Mouse (Mus musculus): Measurements from ENCODE around the gene Areg. TPM values are rescaled to one million over a fixed set of nuclear protein-coding genes. Genes with fewer than 3 reads are reported as not detected.

Gene Areg
- polyA plus RNA-seq (2015; fragmentation: Nextera tagmentation; extraction: Ambion mirVana), result 14.2 and 16.1 TPM in 2 replicates

DNA sequence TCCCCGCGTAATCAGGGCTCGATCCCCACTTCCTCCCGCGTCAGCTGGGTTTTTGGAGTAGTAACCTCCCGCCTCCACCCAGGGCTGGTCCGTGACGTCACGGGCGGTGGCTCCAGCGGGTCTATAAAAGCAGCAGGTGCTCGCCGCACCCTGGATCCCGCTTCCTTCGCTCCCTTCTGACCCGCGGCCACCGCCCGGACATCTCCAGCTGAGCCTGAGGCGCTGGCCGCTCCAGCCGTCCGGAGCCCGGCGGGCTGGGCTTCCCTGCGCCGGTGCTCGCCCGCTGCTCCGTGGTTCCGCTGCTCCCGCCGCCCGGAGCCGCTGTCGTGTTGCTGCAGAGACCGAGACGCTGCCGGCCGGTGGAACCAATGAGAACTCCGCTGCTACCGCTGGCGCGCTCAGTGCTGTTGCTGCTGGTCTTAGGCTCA is at the start of gene Areg:
Gene Areg, plus strand, starts transcription at position 154 of the 428 bp plus-strand sequence.
- H3K9ac ChIP-seq (ENCODE audit: low read length), result peak within 1 kb of the TSS; percentile 57
- WGBS, result under 1% methylated on average over 44 of the region's 44 CpGs
- ATAC-seq (ENCODE audit: low read depth), result peak; percentile 85

GRCm38 (mm10) chr5:91090301-91090700 is 49.1 kb upstream of the Areg start:
- Histone ChIP-seq H3K36me3 (ENCODE audit: control insufficient read depth, insufficient read depth, low read length) (no peaks in the 10 kb centered on the region), H3K4me2 (ENCODE audit: low read depth, low read length) (no peak overlapping the region), H3K27me3 (ENCODE audit: control insufficient read depth, insufficient read depth, low read depth, low read length) (no peaks in the 10 kb centered on the region), H3K4me3 (ENCODE audit: low read length) (no peak overlapping the region), H3K27ac (ENCODE audit: low read length) (no peak overlapping the region), H3K9me3 (ENCODE audit: control insufficient read depth, low read length) (no peaks in the 10 kb centered on the region), H3K9ac (ENCODE audit: low read length) (no peak overlapping the region), H3K4me1 (replicated peaks; ENCODE audit: control insufficient read depth, insufficient read depth, low read length) (no peaks in the 10 kb centered on the region)
- ATAC-seq (ENCODE audit: low read depth), result no peak
- 76% methylated on average over 3 of the region's 3 CpGs for WGBS

More for the DNA sequence above, at the start of gene Areg:
- Histone ChIP-seq H3K4me3 (ENCODE audit: low read length) (peak within 1 kb of the TSS; percentile 56), H3K27me3 (ENCODE audit: control insufficient read depth, insufficient read depth, low read depth, low read length) (peaks cover 6% of the 10 kb centered on the region; the same call in 1 of the 2 replicates), H3K27ac (ENCODE audit: low read length) (no peak within 1 kb of the TSS; the same call in 1 of the 2 replicates), H3K4me1 (replicated peaks; ENCODE audit: control insufficient read depth, insufficient read depth, low read length) (no peaks in the 10 kb centered on the region), H3K9me3 (ENCODE audit: control insufficient read depth, low read length) (no peaks in the 10 kb centered on the region), H3K36me3 (ENCODE audit: control insufficient read depth, insufficient read depth, low read length) (no peaks in the 10 kb centered on the region), H3K4me2 (ENCODE audit: low read depth, low read length) (peak within 1 kb of the TSS; percentile 78)

GRCm38 (mm10) chr5:91097911-91098614 is 41.3 kb upstream of the Areg start:
- Histone ChIP-seq H3K27ac (ENCODE audit: low read length) (no peak overlapping the region), H3K4me1 (replicated peaks; ENCODE audit: control insufficient read depth, insufficient read depth, low read length) (no peaks in the 10 kb centered on the region), H3K4me2 (ENCODE audit: low read depth, low read length) (no peak overlapping the region), H3K9ac (ENCODE audit: low read length) (no peak overlapping the region), H3K9me3 (ENCODE audit: control insufficient read depth, low read length) (no peaks in the 10 kb centered on the region), H3K36me3 (ENCODE audit: control insufficient read depth, insufficient read depth, low read length) (no peaks in the 10 kb centered on the region), H3K27me3 (ENCODE audit: control insufficient read depth, insufficient read depth, low read depth, low read length) (no peaks in the 10 kb centered on the region), H3K4me3 (ENCODE audit: low read length) (no peak overlapping the region)
- no peak for ATAC-seq (ENCODE audit: low read depth)
- 84% methylated on average over 10 of the region's 10 CpGs for WGBS

DNA sequence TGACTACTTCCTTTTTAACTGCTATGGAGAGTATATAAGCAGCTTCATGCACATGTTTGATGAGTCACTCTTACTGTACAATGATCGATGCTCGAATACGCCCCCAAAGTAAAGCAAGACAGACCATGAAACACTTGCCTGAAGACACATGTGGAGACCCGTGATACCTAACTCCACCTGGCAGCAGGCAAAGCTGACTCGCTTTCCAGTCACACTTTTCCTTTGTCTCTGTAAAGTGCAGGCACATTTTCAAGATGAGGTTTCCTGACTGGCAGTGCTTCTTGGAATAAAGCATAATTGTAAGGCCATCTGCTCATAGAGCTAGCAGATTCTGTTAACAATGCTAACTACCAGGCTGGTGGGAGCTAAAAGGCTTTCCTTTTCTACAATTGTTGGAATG is 37.7 kb upstream of the Areg start:
- Histone ChIP-seq H3K9me3 (ENCODE audit: control insufficient read depth, low read length) (no peaks in the 10 kb centered on the region), H3K4me2 (ENCODE audit: low read depth, low read length) (no peak overlapping the region), H3K4me1 (replicated peaks; ENCODE audit: control insufficient read depth, insufficient read depth, low read length) (no peaks in the 10 kb centered on the region), H3K27ac (ENCODE audit: low read length) (no peak overlapping the region), H3K27me3 (ENCODE audit: control insufficient read depth, insufficient read depth, low read depth, low read length) (no peaks in the 10 kb centered on the region), H3K9ac (ENCODE audit: low read length) (no peak overlapping the region), H3K4me3 (ENCODE audit: low read length) (no peak overlapping the region), H3K36me3 (ENCODE audit: control insufficient read depth, insufficient read depth, low read length) (no peaks in the 10 kb centered on the region)
- WGBS, result 91% methylated on average over 5 of the region's 5 CpGs
- no peak for ATAC-seq (ENCODE audit: low read depth)

DNA sequence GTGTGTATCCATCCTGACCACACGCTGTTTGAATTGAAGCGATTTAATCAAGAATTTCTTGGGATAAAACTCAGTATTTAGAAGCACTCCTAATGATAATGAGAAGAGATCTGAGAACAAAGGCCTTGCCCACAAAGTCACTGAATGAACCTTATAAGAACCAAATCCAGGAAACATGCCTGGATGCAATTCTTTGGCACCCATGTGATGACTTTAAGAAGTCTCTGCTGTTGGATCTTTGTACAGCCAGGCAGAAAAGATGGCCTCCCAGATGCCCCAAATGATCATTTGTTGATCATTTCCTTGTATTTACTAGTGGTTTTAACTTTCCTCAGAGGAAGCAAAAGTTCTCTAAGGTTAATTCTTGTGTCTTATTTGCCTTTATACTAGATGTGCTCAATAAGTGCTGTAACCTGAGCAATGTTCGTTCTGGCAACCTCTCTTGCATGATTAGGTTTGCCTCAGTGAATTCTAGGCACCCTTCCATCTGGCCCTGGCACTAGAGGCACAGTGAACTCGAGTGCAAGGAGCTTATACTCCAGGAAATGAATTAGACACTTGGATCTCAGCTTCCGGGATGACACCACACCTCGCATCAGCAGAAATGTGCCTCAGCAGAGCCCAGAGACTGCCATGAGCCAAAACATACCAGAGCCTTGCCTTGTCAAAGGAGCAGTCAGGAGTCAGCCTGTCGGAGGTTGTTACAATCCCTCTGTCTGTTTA is 35.3 kb upstream of the Areg start:
- Histone ChIP-seq H3K4me1 (replicated peaks; ENCODE audit: control insufficient read depth, insufficient read depth, low read length) (no peaks in the 10 kb centered on the region), H3K9ac (ENCODE audit: low read length) (no peak overlapping the region), H3K9me3 (ENCODE audit: control insufficient read depth, low read length) (no peaks in the 10 kb centered on the region), H3K36me3 (ENCODE audit: control insufficient read depth, insufficient read depth, low read length) (no peaks in the 10 kb centered on the region), H3K27ac (ENCODE audit: low read length) (no peak overlapping the region), H3K4me2 (ENCODE audit: low read depth, low read length) (no peak overlapping the region), H3K27me3 (ENCODE audit: control insufficient read depth, insufficient read depth, low read depth, low read length) (no peaks in the 10 kb centered on the region), H3K4me3 (ENCODE audit: low read length) (no peak overlapping the region)
- 67% methylated on average over 7 of the region's 7 CpGs for WGBS
- no peak for ATAC-seq (ENCODE audit: low read depth)

- no peak overlapping the region for H3K27ac ChIP-seq (ENCODE audit: low read length)
- no peak overlapping the region for H3K4me2 ChIP-seq (ENCODE audit: low read depth, low read length)
- WGBS, result 53% methylated on average over 5 of the region's 5 CpGs
- no peak overlapping the region for H3K9ac ChIP-seq (ENCODE audit: low read length)
- H3K36me3 ChIP-seq (ENCODE audit: control insufficient read depth, insufficient read depth, low read length), result no peaks in the 10 kb centered on the region
- H3K4me1 ChIP-seq (replicated peaks; ENCODE audit: control insufficient read depth, insufficient read depth, low read length), result no peaks in the 10 kb centered on the region
- no peak for ATAC-seq (ENCODE audit: low read depth)
- no peak overlapping the region for H3K4me3 ChIP-seq (ENCODE audit: low read length)
- no peaks in the 10 kb centered on the region for H3K27me3 ChIP-seq (ENCODE audit: control insufficient read depth, insufficient read depth, low read depth, low read length)
- H3K9me3 ChIP-seq (ENCODE audit: control insufficient read depth, low read length), result no peaks in the 10 kb centered on the region
Observed at GRCm38 (mm10) chr5:91106248-91106647, 33.2 kb upstream of the Areg start.

- no peak for ATAC-seq (ENCODE audit: low read depth)
- no peak overlapping the region for H3K27ac ChIP-seq (ENCODE audit: low read length)
- WGBS, result 66% methylated on average over 6 of the region's 6 CpGs
- no peaks in the 10 kb centered on the region for H3K36me3 ChIP-seq (ENCODE audit: control insufficient read depth, insufficient read depth, low read length)
- no peaks in the 10 kb centered on the region for H3K4me1 ChIP-seq (replicated peaks; ENCODE audit: control insufficient read depth, insufficient read depth, low read length)
- no peak overlapping the region for H3K9ac ChIP-seq (ENCODE audit: low read length)
- no peaks in the 10 kb centered on the region for H3K27me3 ChIP-seq (ENCODE audit: control insufficient read depth, insufficient read depth, low read depth, low read length)
- H3K4me3 ChIP-seq (ENCODE audit: low read length), result no peak overlapping the region
- H3K9me3 ChIP-seq (ENCODE audit: control insufficient read depth, low read length), result no peaks in the 10 kb centered on the region
- no peak overlapping the region for H3K4me2 ChIP-seq (ENCODE audit: low read depth, low read length)
Observed at GRCm38 (mm10) chr5:91110023-91110670, 29.3 kb upstream of the Areg start.

- ATAC-seq (ENCODE audit: low read depth), result no peak
Observed at GRCm38 (mm10) chr5:91111019-91111418, 28.4 kb upstream of the Areg start.

GRCm38 (mm10) chr5:91113967-91114366 is 25.4 kb upstream of the Areg start:
- Histone ChIP-seq H3K36me3 (ENCODE audit: control insufficient read depth, insufficient read depth, low read length) (no peaks in the 10 kb centered on the region), H3K27ac (ENCODE audit: low read length) (no peak overlapping the region), H3K4me3 (ENCODE audit: low read length) (no peak overlapping the region), H3K9ac (ENCODE audit: low read length) (no peak overlapping the region), H3K9me3 (ENCODE audit: control insufficient read depth, low read length) (no peaks in the 10 kb centered on the region), H3K27me3 (ENCODE audit: control insufficient read depth, insufficient read depth, low read depth, low read length) (no peaks in the 10 kb centered on the region), H3K4me2 (ENCODE audit: low read depth, low read length) (no peak overlapping the region), H3K4me1 (replicated peaks; ENCODE audit: control insufficient read depth, insufficient read depth, low read length) (no peaks in the 10 kb centered on the region)
- no peak for ATAC-seq (ENCODE audit: low read depth)
- 80% methylated on average over 2 of the region's 2 CpGs for WGBS

More at GRCm38 (mm10) chr5:91111019-91111418, 28.4 kb upstream of the Areg start:
- H3K9me3 ChIP-seq (ENCODE audit: control insufficient read depth, low read length), result no peaks in the 10 kb centered on the region
- H3K4me2 ChIP-seq (ENCODE audit: low read depth, low read length), result no peak overlapping the region
- no peak overlapping the region for H3K4me3 ChIP-seq (ENCODE audit: low read length)
- H3K27me3 ChIP-seq (ENCODE audit: control insufficient read depth, insufficient read depth, low read depth, low read length), result no peaks in the 10 kb centered on the region
- H3K36me3 ChIP-seq (ENCODE audit: control insufficient read depth, insufficient read depth, low read length), result no peaks in the 10 kb centered on the region
- 72% methylated on average over 8 of the region's 8 CpGs for WGBS
- no peak overlapping the region for H3K9ac ChIP-seq (ENCODE audit: low read length)
- H3K4me1 ChIP-seq (replicated peaks; ENCODE audit: control insufficient read depth, insufficient read depth, low read length), result no peaks in the 10 kb centered on the region
- H3K27ac ChIP-seq (ENCODE audit: low read length), result no peak overlapping the region

Measured in lung, embryonic 16.5 days (tissue).